Mouse (Mus musculus) layer of hippocampus, adult 8-10 months (tissue): ENCODE data around the gene S100b. TPM values are rescaled to one million over a fixed set of nuclear protein-coding genes. Genes with fewer than 3 reads are reported as not detected.

Experiments
- DNase-seq, 2 experiments: peaks; one replicate each; pipeline ENCODE4 v3.0.0; 2022; ENCODE audit warnings: low spot score in 2 of 2
- total RNA-seq, 4 experiments: library from RNA; stranded (reverse); gene quantifications; 2 replicates each; pipeline ENCODE4 v1.2.4; 2022

The S100b gene
- total RNA-seq, result 100 to 1,000 TPM; 146 to 207 (median 176) TPM

DNA sequence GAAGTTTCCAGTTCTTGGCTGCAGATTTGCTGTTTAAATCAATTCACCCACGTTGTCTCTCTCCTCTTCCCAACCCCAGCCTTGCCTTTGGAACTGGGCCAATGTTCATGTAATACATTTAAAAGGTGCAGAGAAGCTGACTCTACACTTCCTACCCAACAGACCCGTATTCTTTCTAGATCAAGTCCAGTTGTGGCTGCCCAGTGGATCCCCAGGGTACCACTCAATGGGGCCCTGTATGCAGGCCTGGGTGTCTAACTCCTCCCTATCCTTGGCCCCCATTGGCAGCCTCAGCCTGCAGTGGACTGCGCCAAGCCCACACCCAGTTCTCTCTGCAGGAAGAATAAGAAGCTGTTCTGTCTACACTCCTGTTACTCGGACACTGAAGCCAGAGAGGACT is at the start of gene S100b:
Gene S100b, plus strand, starts transcription at position 318 of the 400 bp plus-strand sequence.
- peak; percentile 38 to 59 for DNase-seq

DNA sequence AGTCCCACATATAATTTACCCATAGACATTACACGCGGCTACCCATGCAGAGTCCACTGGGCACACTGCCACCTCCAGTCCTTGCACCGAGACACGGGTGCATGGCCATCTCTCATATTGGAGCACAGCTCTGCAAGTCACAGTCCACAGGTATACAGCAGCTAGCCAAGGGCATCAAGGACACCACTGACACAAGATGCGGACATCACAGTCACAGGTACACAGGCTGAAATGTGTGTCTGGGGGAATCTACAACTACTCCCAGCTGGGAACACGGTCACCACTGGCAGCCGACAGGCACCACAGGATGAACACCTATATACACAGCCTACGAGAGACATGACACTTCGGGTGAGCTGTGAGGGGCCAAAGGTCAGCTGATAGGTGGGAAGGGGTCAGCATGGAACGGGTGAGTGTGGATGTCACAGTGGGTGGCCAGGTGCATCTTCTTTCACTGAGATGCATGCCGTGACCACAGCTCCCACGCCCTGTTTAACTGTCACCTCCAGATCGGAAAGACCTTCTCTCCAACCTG is 46.3 kb upstream of the S100b start:
- DNase-seq, result no peak

DNA sequence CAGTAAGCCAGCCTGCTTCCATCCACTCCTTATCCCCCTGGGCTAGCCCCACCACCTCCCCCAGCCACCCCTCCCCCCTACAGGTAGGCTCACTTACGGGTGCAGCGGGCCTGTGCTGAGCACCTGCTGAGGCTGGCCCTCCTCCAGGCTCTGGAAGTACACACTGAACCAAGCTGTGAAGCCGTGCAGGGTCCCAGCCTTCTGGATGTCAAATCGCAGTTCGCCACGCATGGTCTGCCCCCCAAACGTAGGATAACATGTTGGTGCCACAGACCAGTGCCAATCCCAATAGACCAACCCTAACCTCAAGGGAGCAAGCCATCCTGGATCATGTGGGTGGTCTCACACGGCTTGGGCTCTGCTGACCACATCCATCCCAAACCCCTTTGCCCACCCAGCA is 44.4 kb upstream of the S100b start:
- DNase-seq, result no peak

DNA sequence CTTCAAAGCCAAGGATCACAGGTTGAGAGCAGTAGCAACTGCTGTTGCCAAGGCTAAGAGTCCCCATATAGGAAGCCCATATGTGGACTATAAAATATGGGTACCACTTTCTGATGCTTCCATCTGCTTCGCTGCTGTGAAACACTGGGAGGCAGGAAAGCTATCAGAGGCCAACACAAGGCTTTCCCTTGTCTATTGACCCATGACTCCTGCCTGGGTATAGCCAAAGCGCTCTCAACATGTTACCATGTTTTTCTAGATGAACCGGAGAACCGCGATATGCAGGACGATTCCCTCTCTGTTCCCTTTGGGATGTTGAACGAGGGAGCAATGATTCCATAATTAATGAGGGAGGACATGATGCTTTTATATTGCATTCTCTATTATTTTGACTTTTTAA is 42.8 kb upstream of the S100b start:
- no peak for DNase-seq

DNA sequence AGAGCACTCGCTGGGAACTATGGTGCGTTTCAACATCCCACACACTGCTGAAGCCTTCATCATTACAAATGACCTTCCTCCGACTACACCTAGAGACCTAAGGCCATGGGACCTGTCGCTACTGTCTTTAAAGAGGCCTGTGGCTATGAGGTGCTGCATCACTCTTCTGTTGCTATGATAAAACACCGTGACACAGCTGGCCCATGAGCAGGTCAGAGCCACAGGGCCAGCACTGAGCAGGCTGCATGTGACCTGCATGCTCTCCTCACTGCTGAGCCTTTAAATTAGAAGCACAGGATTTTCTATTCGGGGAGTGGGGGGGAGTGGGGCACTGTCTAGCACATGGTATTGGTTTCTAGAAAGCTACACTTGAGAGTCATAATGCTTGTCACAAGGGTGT is 41.5 kb upstream of the S100b start:
- no peak for DNase-seq

DNA sequence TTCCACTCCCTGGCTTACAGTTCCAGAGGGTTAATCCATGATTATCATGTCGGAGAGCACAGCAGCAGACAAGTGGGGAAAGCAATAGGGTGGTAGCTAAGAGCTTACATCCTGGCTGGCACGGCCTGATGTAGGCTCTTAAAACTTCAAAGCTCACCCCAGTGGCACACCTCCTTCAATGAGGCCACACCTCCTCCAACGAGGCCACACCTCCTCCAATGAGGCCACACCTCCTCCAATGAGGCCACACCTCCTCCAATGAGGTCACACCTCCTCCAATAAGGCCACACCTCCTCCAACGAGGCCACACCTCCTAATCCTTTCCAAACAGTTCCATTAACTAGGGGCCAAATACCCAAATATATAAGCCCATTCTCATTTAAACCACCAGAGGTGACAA is 39.5 kb upstream of the S100b start:
- DNase-seq, result no peak

DNA sequence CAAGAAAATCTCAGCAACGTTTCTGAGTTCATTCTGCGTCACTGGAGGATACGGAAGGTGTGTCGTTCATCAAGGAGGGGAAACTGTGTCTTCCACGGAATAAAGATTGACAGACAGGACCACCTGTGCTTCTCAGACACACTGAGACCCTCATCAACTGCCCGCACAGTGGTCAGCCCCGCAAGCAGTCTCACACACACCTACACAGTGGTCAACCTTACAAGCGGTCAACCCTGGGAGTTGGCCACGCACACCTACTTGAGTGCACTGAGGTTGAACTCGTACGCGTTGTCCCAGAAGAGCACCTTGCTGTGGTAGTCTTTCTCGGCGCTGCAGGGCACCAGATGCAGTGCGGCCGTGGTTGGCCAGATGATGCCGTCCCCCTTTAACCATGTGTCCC is 36.6 kb upstream of the S100b start:
- DNase-seq, result no peak

DNA sequence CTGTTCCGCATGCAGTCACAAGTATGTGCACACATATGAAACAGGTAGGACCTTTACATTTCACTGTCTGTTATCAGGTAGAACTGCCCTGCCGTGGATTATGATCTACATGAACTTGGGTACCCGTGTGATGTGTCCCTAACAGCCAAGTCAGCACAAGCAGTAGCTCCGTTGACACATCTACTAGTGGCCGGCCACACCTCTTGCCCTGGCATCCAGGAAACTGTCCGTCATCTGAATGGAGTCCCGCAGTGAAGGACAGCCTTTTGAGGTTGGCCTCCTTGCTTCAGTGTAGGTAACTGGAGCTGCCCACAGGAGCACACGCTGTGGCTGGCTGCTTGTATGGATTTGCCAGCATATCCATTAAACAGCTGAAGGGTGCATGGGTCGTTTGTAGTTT is 35.4 kb upstream of the S100b start:
- no peak for DNase-seq

DNA sequence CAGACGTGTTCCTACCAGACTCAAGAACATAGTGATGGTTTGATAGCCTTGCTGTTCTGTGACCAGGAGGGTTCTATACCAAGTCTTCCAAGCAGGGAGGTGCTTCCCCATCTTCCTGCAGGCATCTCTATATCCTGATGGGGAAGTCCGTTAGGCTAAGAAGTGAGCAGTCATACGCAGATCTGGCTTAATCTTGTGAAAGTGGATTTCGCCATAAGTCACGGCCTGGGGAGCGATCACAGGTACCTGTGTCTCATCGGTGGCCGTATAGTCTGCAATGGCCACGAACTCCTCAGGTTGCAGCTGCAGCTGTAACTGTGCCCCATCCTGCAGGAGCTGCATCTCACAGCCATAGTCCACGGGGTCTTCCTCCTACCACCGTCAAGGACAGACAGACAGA is 27.7 kb upstream of the S100b start:
- DNase-seq, result no peak

DNA sequence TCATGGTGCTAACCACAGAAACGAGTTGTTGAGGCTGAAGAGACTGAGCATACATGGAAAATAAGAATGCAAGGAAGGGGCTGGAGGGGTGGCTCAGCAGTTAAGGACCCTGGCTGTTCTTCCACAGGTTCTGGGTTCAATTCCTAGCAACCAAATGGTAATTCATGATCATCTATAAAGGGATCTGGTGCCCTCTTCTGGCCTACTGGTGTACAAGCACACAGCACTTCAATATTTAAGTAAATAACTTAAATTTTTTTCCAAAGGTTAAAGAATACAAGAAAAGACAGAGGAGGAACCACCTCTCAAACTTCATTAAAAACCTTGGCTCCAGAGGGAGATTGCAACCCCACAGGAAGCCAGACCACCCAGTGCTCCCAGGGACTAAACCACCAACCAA is 24.0 kb upstream of the S100b start:
- DNase-seq, result no peak

DNA sequence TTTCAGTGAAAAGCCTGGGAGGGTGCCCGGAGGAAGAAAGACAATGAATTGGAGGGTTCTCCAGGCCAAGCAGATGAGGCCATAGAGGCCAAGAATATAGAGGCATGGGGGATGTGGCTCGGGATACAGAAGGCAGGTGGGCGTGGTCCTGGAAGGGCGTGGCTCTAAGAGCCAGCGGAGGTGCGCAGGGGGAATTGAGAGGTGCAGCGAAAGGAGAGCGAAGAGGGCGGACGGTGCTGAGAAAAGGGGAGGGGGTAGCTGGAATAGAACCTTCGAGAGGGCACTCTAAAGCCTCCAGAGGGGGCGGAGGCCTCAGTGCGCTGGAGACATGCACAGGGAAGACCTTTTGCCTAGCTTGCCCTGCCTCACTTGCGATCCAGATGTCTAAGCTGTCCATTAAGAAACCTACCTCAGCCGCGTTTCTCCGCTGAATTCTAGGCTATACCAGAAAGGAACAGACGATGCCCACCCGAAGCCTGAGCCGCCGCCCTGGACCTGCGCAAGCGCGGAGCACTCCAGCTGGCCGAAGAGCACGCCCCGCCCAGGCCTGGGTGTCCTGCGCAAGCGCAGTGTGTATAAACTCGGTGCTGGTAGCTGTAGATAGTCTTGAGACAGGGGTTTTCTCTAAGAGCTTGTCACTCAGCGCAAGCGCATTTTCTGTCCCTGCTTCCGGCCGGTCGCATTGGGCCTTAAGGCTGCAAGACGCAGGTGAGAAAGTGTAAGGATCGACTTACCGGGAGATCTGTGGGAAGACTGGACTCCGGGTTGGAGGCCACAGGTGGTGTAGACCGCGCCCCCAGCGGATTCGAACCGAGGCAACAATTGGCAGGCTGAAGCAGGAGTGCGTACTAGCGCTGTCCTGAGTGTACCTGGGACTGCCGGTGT is 16.1 kb upstream of the S100b start, which contains the start of gene Prmt2:
Gene Prmt2, minus strand, starts transcription at position 525 of the 885 bp plus-strand sequence.
- DNase-seq, result peak; percentile 79 to 90

DNA sequence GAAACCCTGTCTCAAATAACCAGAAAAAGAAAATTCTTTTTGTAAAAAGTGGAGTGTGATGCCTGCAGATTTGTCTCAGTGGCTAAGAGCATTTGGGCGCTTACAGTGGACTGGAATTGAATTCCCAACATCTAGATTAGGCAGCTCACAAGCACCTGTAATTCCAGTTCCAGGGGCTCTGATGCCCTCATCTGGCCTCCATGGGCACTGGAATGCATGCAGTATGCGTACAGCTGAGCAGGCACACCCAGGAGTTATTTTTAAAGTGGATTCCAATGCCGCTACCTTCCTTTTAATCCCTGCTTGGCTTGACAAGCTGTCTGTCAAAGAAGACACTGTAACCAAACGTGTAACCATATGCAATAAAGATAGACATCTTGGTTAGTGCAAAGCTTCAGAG is 14.3 kb upstream of the S100b start:
- no peak for DNase-seq

DNA sequence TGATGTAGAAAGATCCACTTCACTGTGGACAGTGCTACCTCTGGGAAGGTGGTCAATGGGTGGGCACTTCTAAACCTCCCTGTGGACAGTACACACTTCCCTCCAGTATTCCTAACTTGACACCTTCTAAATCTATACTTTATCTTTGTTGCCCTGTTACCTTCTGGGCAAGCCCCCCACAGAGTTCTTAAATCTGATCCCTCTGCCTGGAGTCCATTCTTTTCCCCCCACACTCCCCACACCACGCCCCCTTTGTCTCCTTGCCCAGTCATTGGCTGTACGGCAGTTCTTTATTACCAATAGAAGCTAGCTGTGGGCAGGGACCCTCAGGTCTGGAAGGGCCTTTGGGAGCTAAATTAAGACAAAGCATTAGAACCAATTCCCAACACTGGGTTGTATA is 8.5 kb upstream of the S100b start:
- no peak for DNase-seq

DNA sequence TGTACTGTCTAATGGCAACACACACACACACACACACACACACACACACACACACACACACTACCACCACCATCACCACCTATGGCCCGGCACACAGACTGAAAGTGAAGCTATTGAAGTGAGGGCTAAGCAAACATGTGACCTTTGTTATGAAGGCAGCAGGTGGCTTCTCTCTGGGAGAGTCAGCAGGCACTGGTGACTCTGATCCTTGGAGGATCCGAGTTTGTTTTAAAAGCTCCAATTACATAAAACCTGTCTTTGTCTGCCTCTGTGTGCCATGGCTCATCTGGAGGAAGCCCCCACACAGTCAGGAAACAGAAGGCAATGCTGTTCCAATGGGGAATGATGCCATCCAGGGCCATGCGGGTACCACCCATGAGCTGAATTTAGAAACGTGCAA is 7.1 kb upstream of the S100b start:
- DNase-seq, result no peak

DNA sequence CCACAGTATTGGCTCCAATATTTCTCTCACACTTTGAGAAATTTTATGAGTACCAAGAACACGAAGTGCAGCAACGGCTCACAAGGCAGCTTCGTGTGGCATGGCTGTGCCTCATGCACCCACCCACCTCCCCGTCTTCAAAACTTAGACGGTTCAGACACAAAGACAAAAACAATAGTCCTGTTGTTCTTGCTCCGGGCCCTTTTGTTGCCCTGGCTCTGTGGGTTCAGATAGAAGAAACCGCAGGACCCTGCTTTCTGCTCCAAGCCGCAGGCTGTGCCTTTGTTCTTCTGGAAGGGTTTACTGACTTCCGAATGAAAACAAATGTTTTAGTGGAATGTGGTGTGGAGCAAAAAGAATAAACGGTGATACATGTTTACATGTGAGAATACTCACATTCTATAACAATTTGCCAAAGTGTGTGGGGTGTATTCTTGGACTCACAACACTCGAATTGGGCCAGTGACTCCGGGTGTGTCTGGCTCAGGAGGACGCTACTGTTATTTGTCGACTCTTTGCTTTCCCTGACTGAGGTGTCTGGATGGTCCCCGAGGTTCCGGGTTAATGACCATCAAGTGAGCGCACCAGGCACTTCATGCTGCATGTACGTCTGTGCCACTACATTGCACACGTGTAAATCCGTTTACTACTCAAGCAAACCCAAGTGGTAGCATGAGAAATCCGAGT is 5.5 kb upstream of the S100b start:
- DNase-seq, result no peak

DNA sequence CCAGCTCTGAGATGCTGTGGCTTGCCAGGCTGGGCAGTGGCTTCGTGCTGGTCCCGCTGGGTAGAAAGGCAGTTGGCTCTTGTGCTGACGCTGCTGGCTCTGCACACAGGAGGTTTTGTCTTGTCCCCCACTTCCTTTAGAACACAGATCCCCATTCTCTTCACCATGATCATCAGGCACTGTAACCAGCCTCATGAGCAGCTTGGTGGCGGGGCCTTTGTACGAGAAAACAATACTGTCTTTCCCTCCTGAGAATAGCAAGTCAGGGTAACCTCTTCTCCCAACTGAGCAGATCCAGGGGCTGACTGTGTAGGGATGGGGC is 5.0 kb upstream of the S100b start:
- DNase-seq, result no peak

DNA sequence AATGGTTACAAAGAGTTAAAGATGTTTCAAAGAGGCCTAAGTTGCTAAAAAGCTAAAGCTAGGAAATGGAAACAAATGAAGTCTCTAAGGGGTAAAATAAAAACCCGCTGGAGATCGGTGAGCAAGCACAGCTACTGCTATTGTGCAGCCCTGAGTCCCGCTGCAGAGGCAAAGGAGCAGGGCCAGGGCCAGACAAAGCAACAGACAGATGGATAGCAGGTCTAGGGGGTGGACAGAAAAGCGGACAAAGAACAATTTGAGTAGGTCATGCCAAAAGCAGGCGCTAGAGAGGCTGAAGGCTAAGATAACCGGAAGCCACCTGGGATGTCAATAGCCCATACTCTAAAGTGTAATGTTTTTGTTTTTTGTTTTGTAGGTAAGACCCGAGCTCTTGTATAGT is 2.8 kb upstream of the S100b start:
- DNase-seq, result no peak

DNA sequence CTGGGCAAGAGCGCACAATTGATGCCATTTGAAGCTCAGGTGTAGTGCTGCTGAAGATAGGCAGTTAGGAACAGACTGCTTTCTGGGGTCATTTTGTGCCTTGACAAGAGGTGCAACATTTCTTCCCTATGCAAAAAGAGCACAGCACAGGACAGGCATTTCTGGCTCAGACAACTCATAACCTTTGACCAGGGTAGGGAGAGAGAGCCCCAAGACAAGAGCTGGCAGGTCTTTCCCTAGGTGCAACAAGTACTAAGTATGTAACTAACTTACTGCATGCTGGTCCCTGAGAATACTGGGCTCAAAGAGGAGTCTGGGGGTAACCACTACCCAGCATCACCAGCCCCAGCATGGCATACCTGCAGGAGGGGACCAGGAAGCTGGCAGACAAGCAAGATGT is 574 bp upstream of the S100b start:
- DNase-seq, result no peak

DNA sequence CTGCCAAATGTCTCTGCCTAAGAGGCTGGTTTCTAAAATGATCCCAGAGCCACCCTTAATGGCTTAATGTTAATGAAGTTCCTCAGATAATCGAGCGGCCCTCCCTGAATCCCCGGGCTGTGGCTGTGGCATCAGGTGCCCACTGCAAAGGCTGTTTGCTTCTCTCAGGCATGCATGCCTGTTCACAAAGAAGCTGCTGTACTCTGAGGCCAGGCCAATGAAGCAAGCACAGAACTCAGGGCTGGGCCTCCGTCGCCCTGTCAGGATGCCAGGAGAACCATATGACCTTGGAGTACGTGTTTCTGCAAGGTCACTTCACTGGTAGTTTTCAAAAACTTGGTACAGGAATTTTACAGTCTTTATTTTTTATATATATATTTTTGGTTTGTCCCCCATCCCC is 2.0 kb downstream of the S100b start:
- DNase-seq, result no peak

DNA sequence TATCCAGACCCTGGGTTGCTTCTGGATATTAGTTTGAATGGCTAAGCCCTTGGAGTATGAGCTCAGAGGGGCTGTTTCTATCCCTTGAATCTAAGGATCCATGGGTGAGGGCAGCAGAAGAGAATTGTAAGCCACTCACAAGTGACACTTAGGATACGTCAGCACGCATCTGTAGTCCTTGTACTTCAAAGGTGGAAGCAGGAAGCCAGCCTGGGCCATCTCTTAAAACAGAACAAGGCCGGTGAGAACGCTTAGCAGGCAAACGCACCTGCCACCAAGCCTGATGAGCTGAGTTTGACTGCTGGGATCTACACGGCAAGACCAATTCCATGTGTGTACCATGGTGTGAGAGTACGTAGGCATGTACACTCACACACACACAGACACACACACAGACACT is 3.6 kb downstream of the S100b start:
- no peak for DNase-seq

DNA sequence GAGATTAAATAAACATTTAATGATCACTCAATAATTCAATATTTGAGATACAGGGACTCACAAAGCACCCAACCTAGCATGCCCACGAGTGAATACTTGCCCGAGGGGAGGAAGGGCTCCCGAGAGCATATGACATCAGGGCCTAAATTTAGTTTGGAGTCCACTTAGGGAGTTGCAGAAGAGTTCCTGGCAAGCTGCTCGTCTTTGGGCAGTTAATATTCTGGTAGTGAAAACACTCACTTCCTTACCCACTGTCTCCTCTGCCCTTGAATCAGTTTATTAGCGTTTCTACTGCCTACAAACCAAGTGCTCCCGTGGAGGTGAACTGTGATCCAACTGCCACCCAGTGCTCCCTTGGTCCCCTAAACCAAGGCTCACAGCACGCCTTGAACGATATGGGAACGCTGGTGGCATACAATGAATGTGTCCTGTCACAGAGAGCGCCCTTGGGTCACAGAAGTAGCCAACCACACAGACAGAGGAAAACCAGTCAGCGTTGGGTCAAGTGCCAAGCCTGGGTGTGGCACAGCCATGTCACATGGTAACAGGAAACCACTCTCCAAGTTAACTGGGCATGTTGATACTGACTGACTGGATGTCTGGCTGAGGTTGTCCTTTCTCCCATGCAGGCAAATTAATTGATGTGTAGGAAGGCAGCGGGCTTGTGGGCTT is 4.2 kb downstream of the S100b start:
- no peak for DNase-seq

DNA sequence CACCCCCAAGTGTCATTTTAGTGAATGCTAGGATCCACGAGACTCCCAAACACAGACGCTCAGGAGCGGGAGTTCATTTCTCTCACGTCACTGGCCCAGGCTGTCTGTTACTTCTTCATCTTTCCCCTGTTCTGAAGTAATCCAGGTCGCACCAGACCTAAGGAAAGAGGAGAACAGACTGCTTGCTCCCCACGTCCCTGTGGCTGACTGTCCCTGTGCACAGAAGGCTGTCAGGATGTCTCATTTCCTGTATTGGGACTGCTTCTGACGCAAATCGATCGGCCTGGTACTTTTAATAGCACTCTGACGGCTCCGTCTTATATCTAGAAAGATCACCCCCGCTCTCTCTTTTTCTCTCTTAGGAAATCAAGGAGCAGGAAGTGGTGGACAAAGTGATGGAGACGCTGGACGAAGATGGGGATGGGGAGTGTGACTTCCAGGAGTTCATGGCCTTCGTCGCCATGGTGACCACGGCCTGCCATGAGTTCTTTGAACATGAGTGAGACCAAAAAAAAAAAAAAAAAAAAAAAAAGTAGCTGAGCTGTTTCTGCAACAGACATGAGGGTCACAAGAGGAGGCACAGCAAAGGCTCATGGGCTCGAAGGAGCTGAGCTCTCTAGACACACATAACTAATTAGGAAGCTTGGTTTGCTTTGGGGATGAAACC is 6.0 kb downstream of the S100b start:
- no peak for DNase-seq
